Mouse (Mus musculus): ENCODE data around the gene Nck2.

DNA sequence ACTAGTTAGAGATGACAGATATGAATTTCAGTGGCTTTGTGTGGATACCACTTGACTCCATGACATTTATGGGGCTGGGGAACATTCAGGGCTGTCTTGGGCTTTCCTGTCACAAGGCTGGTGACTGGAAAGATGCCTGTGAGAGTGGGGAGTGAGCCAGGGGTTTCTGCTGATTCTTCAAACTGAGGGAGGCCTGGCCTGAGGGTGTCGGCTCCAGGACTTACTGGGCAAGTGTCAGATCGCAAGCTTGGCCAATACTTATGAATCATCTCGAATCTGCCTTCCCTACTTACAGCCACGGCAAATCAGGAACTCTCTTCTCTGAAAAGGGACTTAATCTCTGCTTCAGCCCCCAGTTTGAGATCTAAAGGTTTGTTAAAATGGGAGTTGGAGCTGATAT is 18.3 kb downstream of the Nck2 start:
- TF ChIP-seq POLR2A (IDR thresholded peaks at IDR 0.05; ENCODE audit: low read depth, low read length), result no peak
- no peak for TF ChIP-seq CTCF (conservative IDR thresholded peaks at IDR 0.05; ENCODE audit: insufficient read depth, insufficient read length, low read depth, low read length)

Data from kidney, adult 2 months (tissue).